In the genomic region with DNA sequence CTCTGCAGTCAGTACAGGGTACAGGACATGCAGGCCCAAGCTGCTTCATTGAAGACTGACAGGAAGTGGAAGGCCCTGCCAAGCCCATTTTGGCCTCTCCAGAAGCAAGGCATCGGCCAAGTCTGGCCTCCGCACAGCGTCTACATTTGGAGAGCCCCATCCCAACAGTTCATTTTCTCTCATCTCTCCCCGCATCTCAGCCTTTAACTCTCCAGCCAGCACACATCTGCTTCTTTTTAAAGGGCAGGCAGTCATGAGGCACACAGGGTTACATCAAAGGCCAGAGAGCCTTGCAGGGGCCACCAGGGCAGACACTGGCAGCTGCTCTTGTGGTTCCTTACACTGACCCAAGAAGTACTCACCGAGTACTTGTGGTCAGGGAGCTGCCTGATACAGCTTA, we compare ENCODE assay signal across 10 mouse cellular contexts.
DNase-seq lines count a peak whose midpoint lies in the region; ATAC-seq and TF ChIP-seq lines count a peak whose summit lies in the region.
"Had no signal": no experiment of that assay in that cellular context is flagged by ENCODE, and none has a peak within 500 bp of the region (broad histone marks: within the 10 kb centered on the region; RNA-seq: fewer than 3 reads in every experiment).

No protein-coding gene starts in this region.

- no peak overlapping the region for H3K4me2 ChIP-seq in heart, embryonic 16.5 days (ENCODE audit: low read depth, low read length)
- peak overlapping the region; percentile 5; the same call in 1 of the 2 replicates for H3K4me2 ChIP-seq in limb, embryonic 11.5 days (ENCODE audit: low read depth, severe bottlenecking)

- peak overlapping the region; percentile 38; the same call in 1 of the 2 replicates for H3K9ac ChIP-seq in heart, embryonic 16.5 days (ENCODE audit: low read length)
- peak overlapping the region; percentile 13; the same call in 1 of the 2 replicates for H3K9ac ChIP-seq in limb, embryonic 11.5 days (ENCODE audit: low read length)

- H3K9me3 ChIP-seq in heart, embryonic 16.5 days (replicated peaks; ENCODE audit: control insufficient read depth, low read length): no peaks in the 10 kb centered on the region
- no peaks in the 10 kb centered on the region for H3K9me3 ChIP-seq in limb, embryonic 11.5 days (ENCODE audit: control insufficient read depth, low read length)
- H3K9me3 ChIP-seq: megakaryocyte, embryonic 14.5 days had no signal

- no peaks in the 10 kb centered on the region for H3K27me3 ChIP-seq in heart, embryonic 16.5 days (ENCODE audit: control insufficient read depth, insufficient read depth, low read length)
- no peaks in the 10 kb centered on the region for H3K27me3 ChIP-seq in C2C12 (ENCODE audit: control insufficient read depth, insufficient read depth, insufficient read length)
- H3K27me3 ChIP-seq in limb, embryonic 11.5 days (ENCODE audit: control insufficient read depth, insufficient read depth, low read length): no peaks in the 10 kb centered on the region

- no peak for DNase-seq in heart, postnatal 25 days (ENCODE audit: low spot score)
- DNase-seq in brain, adult 2 months (ENCODE audit: low read depth, low spot score): peak; percentile 73
- DNase-seq in limb, embryonic 11.5 days (ENCODE audit: low spot score): peak; percentile 66
- no peak for DNase-seq in natural killer cell, adult 2 months (ENCODE audit: low spot score in 2 of 2)
- DNase-seq in right cerebral cortex, postnatal 4 days: no peak
- DNase-seq: kidney, adult 11 months had no signal

- H3K79me2 ChIP-seq in C2C12 (ENCODE audit: control insufficient read depth, insufficient read depth): peaks cover 79% of the 10 kb centered on the region

- intact Hi-C loops in heart, postnatal 25 days (cut with DNase I): no loop called here

- no peak overlapping the region; the same call in 1 of the 2 replicates for H3K27ac ChIP-seq in heart, embryonic 16.5 days (ENCODE audit: low read length)
- peak overlapping the region; percentile 78 for H3K27ac ChIP-seq in limb, embryonic 11.5 days (replicated peaks; ENCODE audit: low read depth, low read length)

- H3K4me3 ChIP-seq in heart, embryonic 16.5 days (ENCODE audit: low read length): no peak overlapping the region
- H3K4me3 ChIP-seq in C2C12 (ENCODE audit: insufficient read depth, poor library complexity, severe bottlenecking): no peak overlapping the region
- H3K4me3 ChIP-seq in limb, embryonic 11.5 days (ENCODE audit: low read depth, low read length): no peak overlapping the region
- H3K4me3 ChIP-seq: megakaryocyte, embryonic 14.5 days had no signal

- ATAC-seq in heart, embryonic 16.5 days (replicated peaks; ENCODE audit: extremely low read depth, insufficient read depth, low FRiP score): no peak
- 0 out of 2 replicates have a peak, but pooled peaks have one; percentile 33 for ATAC-seq in limb, embryonic 11.5 days (ENCODE audit: insufficient number of reproducible peaks, low FRiP score, low TSS enrichment, low read depth)
- ATAC-seq in erythroblast, adult 5-6 weeks (replicated peaks; ENCODE audit: low FRiP score, poor library complexity, severe bottlenecking): no peak

- H3K4me1 ChIP-seq in heart, embryonic 16.5 days (ENCODE audit: control insufficient read depth, insufficient read depth, low read length): peaks cover 25% of the 10 kb centered on the region
- peaks cover 68% of the 10 kb centered on the region for H3K4me1 ChIP-seq in limb, embryonic 11.5 days (ENCODE audit: control insufficient read depth, insufficient read depth, low read length)

- TF ChIP-seq CTCF in C2C12 (IDR thresholded peaks at IDR 0.05; ENCODE audit: control insufficient read depth, insufficient read depth, insufficient read length): no peak

- peaks cover 20% of the 10 kb centered on the region for H3K79me3 ChIP-seq in C2C12 (ENCODE audit: low read depth)

- H3ac ChIP-seq in C2C12 (ENCODE audit: control insufficient read depth, insufficient read length, low read depth): no peak overlapping the region

- 49% methylated on average over 5 of the region's 5 CpGs for WGBS in heart, embryonic 16.5 days
- WGBS in limb, embryonic 11.5 days: 9% methylated on average over 5 of the region's 5 CpGs

- no peaks in the 10 kb centered on the region for H3K36me3 ChIP-seq in heart, embryonic 16.5 days (ENCODE audit: control insufficient read depth, insufficient read depth)
- H3K36me3 ChIP-seq in C2C12 (ENCODE audit: control insufficient read depth, insufficient read depth): no peaks in the 10 kb centered on the region
- no peaks in the 10 kb centered on the region for H3K36me3 ChIP-seq in limb, embryonic 11.5 days (ENCODE audit: control insufficient read depth, insufficient read depth, low read length)

TF ChIP-seq in C2C12, 6 proteins besides CTCF, POLR2A, EP300 and RAD21:
- TF ChIP-seq CEBPB (IDR thresholded peaks at IDR 0.05; ENCODE audit: low read depth) (peak; percentile 22), MAX (IDR thresholded peaks at IDR 0.05) (no peak), MYOG (IDR thresholded peaks at IDR 0.05; ENCODE audit: control insufficient read depth, extremely low read depth, insufficient read length) (no peak), FOSL1 (IDR thresholded peaks at IDR 0.05; ENCODE audit: insufficient read depth, low read length, poor library complexity, severe bottlenecking) (no peak), MYOD1 (IDR thresholded peaks at IDR 0.05; ENCODE audit: control insufficient read depth, insufficient read length, low read depth) (peak; percentile 93), USF1 (IDR thresholded peaks at IDR 0.05; ENCODE audit: low read depth) (peak; percentile 49)

Comparison
In these comparisons a context has a peak if more than half of its experiments do, and no peak if none do; other contexts are left out.
1. DNase-seq: peak in brain, adult 2 months (single experiment) and limb, embryonic 11.5 days (single experiment); none in heart, postnatal 25 days (single experiment), natural killer cell, adult 2 months (0 of 2) and right cerebral cortex, postnatal 4 days (single experiment).